Mouse (Mus musculus) CD4-positive, CD25-positive, alpha-beta regulatory T cell, adult 4 months (primary cell): ENCODE data around the gene Tmcc2. TPM values are rescaled to one million over a fixed set of nuclear protein-coding genes. Genes with fewer than 3 reads are reported as not detected.

Source experiments
- ATAC-seq: one replicate; pipeline ENCODE4 v1.8.0; 2017
- polyA plus RNA-seq, 2 experiments: library from polyadenylated mRNA; unstranded; fragments of 100-300 nt; shearing (Covaris generic); gene quantifications; one replicate each; pipeline ENCODE4 v1.2.1; 2017

The Tmcc2 gene
- polyA plus RNA-seq, 2 experiments from 2014 or later, result 1.0 to 1.2 TPM

DNA sequence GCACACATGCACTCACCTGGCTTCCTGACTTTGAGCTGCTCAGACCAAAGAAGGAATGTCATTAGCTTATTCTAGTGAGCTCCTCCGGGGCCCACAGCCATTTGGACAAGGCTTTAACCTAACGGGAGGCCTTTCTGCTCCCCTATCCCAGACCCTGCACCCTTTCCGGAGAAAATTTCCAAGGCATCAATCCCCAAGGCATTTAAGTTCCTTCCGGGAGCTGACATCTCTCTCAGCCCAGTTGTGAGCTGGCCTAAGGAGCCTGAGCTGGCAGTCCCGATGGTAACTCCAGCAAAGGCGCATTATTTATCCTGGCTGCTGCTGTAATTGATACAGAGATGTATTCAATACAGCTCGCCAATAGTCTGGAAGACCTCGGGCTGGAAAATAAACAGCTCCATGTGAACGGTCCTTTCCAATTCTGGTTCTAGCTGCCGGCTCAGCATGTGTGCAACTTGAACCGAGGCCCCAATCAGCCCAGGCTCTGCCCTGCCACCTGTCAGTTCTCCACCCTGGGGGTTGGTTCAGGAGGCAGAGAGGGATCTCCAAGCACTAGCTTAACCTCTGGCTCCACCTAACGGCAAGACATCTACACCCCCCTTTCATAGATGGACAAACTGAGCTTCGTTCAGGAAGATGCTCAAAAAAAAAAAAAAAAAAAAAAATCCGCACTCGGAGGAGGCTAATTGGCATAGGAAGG lies 1.0 kb downstream of the Tmcc2 start:
- peak; percentile 71 for ATAC-seq

DNA sequence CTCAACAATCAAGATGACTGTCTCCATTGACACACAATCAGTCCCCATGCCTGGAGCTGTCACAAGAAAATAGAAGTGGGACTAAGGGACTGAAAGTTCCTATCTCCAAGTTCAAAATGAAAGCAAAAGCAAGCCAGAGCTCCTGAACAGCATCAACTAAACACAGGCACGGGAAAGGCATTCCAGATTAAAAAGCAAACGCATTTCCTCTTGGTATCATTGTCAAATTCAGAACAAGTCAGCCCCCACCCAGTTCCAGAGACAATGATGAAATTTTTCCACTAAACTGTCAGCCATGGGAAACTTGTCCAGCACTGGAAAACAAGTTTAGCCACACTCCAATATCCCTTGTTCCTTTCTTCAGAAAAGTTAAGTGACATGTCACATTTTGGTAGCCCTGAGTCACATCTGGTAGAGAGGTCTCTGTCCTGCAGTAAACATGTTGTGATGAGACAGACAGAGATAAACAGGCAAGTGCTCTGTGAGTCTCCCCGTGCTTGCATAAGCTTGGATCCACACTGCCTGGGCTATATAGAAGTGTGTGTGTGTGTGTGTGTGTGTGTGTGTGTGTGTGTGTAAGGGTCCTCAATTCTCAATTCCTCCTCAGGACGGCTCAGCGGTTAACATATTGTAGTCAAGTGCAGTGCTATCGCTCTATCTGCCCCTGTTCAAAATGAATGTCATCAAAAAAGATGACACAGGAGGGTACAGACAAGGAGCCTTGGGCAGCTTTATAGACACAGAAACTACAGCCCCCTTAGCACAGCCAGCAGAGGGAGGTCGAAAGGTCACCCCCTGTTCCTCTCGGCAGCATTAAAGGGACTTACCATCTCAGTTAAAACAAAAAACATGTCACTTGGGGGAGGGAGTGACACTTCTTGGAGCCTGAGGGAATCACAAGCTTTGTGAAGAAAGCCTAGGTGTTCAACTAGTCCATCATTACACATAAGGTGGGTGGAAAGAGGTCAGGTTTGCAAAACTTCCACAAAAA lies 2.0 kb downstream of the Tmcc2 start:
- no peak for ATAC-seq

DNA sequence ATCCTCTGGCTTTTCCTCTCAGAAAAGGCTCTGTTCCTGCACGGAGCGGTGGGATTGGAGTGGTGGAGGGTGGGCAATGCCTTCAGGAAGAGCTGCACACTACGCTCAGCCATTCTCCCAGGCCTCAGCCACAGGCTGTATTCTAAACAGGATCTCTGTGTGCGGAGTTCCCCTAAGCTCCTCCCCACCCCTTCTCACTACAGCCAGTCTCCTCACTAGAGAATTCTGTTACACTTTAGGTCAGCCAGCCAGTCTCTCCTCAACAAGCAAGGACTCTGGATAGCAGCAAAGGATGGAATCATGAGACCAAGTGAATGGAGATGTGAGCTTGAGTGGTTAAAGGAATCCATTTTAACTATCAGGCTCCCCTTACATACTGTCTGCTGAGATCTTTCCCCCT lies 3.1 kb downstream of the Tmcc2 start:
- no peak for ATAC-seq

DNA sequence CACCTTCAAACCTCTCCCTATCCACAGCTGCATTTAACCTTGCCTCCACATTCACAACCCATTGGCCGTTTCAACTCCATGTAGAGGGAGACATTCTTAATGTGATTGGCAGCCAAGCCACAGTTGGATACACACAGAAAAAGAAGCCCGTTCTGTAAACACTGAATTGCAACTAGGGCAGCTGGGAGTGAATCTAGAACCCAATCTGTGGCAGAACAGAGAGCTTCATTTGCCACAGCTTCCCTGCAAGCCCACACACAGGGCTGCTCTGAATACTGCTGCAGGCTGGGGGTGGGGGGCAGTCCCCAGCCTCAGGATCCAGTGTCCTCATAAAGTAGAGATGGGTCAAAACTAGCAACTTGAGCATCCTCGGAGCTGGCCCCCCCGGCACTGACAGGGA lies 4.8 kb downstream of the Tmcc2 start:
- ATAC-seq, result no peak

- no peak for ATAC-seq
These were observed 5.4 kb downstream of the Tmcc2 start for GRCm38 (mm10) chr1:132385711-132386110.

GRCm38 (mm10) chr1:132385266-132385665 lies 5.8 kb downstream of the Tmcc2 start:
- ATAC-seq, result no peak

DNA sequence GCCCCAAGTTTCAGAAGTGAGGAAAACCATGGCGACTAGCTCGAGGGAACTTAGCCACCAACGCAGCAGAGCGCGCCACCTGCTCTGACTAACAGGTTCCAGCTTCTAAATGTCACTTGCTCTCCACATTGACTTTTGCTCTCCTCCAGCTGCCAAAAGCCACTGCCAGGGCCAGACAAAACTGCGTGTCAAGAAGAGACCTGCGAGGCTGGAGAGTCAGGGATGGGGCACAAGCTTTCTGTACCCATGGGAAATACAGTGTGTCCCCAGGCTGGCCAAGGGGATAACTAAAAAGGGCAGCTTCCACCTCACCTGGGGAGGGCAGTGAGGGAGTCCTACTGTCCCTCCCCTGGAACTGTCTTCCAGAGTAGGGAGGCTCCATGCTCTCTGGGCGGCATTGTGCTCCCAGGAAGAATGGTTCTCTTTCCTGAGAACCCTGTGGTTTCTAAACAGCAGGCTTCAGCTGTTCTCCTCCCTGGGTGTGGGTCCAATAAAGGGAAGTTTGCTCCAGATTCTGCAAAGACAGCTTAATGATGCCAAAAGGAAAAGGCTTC lies 7.0 kb downstream of the Tmcc2 start:
- no peak for ATAC-seq

GRCm38 (mm10) chr1:132381929-132382328 lies 9.2 kb downstream of the Tmcc2 start:
- no peak for ATAC-seq

DNA sequence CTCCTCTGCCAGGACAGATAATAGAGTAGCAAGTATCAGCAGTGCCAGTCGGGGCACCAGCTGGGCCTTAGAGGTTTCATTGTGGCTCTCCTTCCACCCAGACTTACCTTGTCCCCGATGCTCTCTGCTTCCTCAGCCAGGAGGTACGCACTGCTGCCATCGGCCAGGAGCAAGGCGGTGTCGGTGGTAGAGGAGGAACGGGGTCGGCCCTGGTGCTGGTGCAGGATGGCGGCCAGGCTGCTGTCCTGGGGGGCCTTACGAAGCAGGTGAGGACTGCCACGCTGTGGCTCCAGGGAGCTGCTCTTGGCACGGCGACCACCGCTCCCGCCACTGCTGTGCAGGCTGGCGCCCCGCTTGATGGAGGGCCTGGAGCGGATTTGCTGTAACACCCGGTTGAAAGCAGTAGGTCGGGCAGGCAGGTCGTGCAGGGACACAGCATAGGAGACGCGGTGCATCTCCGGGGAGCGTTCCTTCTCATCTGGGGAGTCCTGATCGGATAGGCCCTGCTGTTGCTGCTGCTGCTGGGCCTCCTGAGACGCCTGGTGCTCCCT lies 10.5 kb downstream of the Tmcc2 start:
- ATAC-seq, result no peak

DNA sequence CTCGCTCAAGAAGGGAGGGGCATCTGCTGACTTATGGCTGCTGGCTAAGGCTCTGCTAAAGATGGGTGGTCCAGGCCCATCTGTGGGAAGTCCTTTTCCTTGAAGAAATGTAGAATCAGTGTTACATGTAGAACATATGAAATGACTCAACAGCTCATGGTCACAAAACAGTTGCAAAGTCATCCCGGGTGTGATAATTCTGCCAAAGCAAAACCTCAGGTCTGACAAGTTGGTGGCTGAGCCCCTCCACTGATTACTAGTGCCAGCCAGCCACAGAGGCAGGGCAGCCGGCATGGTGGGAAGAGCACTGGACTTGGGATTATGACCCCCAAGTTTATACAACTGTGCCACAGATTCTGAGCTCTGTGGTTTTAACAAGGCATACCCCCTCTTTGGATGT lies 13.3 kb downstream of the Tmcc2 start:
- ATAC-seq, result no peak

DNA sequence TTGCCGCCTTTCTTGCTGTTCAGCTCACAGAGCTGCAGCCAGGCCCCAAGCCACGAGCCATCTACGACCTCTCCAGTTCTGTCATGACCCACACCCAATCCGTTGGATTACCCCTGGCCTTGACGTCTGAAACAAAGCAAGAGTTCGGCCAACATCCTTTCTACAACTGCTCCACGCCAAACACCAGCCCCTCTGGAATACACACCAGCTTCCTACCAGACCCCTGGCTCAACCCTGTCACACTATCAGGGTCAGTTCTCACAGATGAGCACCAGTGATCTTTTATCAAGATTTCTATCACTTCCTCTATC lies 14.1 kb downstream of the Tmcc2 start:
- no peak for ATAC-seq

DNA sequence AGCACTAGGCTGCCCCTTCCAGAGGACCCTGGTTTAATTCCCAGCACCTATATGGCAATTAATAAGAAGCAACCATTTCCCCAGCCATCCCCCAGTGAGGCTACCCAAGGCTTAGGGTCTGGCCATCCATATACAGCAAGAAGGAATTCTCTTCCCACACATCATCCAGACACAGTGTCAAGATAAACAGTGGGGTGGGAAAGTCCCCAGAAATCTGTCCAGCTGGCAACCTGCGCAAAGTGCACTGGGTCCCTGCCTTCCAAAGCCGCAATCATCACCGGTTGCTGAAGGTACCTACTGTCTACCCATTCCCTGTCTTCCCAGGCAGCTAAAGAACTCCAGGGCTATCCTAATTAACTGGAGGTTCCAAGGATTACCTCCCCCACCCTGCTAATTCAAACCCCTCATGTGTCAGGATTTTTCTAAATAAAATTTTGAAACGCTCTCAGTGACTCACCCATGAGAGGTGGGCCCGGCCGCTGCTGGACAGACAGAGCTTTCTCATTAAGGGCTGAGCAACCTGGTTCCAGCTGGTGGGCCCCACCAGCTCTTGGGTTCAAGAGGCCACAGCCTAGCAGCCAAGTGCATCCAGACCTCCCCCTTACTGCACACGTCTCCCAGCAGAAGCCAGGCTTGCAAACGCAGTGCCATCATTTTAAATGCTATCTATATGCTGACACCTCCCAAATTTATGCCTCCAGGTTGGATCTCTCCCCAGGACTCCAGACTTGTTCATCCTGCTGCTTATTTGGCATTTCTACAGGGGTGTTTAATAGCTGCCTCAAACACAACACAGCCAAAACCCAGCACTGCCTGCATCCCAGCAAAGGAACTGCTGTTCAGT lies 14.6 kb downstream of the Tmcc2 start:
- no peak for ATAC-seq

- ATAC-seq, result no peak
These were observed 15.8 kb downstream of the Tmcc2 start for GRCm38 (mm10) chr1:132375256-132375655.

- ATAC-seq, result no peak
These were observed 16.2 kb downstream of the Tmcc2 start for GRCm38 (mm10) chr1:132374873-132375244.

- ATAC-seq, result no peak
These were observed 16.8 kb downstream of the Tmcc2 start for GRCm38 (mm10) chr1:132374140-132374872.

GRCm38 (mm10) chr1:132372896-132373534 lies 18.1 kb downstream of the Tmcc2 start:
- ATAC-seq, result no peak

DNA sequence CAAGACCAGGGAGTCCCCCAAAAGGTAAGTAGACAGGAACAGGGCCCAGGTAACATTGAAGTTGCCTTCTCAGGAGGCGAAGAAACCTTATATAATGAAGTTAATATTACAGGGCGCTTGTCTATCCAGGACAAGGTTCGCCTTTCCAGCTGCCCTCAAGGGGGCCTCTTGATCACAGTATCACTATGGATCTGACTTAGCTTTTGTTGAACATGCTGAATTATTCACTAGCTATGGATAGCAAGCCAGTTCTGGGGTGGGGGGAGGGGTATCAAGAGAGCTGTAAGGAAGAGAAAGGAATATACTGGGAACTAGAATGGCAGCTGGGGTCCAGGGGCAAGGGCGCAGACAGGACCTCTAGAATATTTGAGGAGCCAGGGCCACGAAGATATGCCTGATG lies 18.7 kb downstream of the Tmcc2 start:
- no peak for ATAC-seq

DNA sequence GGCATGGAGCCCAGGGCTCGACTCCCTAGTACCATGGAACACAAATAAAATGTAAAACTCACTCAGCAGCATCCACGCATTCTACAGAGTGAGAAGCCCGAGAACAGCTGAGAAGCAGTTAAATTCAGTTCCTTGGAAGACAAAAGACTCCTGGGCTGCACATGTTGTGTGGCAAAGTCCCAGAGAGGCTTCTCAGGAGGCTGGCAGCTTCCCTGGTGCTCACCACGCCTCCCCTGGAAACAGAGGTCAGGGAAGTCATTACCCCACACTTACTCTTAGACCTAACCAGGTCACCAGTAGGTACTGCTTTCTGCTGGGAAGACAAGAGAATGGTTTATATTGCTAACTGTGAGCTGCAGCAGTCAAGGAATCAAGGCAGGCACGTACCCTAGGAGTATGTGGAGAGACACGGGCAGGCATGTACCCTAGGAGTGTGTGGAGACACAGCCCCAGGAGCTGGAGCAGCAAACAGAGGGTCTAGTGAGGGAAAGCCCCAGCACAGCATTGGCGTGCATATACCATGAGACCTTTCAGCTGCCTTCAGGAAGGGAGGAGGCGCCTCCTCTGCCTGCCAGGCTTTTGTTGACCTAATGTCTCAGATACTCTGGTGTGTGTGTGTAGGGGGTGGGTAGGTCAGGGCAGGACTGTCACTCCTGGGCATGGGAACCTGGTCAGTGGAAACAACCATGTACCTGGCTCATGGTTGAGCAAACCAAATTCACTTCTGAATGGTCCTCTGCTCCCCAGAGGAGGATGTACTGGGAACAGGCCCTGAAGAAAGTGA lies 19.6 kb downstream of the Tmcc2 start:
- no peak for ATAC-seq

- ATAC-seq, result no peak
These were observed 20.4 kb downstream of the Tmcc2 start for GRCm38 (mm10) chr1:132370681-132371173.
